Mouse (Mus musculus): ENCODE measurements at regions not wholly inside any gene's neighbourhood (a gene's known extent, or its start where the extent isn't known, plus 50 kb on each side); places are given as distances from the start of the nearest gene placed in this dataset.

DNA sequence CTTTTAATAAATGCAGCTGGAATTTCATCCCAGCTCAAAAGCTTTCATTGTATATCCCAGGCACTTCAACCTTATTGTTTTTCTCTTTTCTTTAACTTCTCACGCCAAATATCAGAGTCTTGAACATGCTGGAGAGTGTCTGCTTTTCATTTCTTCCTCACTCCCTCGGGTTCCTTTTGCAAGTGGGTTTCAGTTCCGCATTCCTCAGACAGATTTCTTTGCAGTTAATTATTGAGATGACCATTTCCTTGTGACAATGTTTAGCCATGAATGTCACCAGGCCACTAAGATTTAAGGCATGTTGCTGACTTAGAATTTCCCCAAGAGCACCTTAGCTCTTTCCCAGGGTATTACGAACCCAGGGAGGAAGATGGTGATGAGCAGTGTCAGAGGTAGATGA is 417.6 kb upstream of the Rgma start:
- Histone ChIP-seq H3K4me2 (replicated peaks) (no peak overlapping the region), H3K27me3 (no peaks in the 10 kb centered on the region), H3K9me3 (no peaks in the 10 kb centered on the region), H3K4me1 (peaks cover 10% of the 10 kb centered on the region; the same call in 1 of the 2 replicates), H3K36me3 (no peaks in the 10 kb centered on the region), H3K4me3 (no peak overlapping the region), H3K9ac (replicated peaks) (no peak overlapping the region), H3K27ac (replicated peaks) (no peak overlapping the region)
- no peak for ATAC-seq (ENCODE audit: low FRiP score, low read depth)
- WGBS = 67% methylated on average over 4 of the region's 4 CpGs

DNA sequence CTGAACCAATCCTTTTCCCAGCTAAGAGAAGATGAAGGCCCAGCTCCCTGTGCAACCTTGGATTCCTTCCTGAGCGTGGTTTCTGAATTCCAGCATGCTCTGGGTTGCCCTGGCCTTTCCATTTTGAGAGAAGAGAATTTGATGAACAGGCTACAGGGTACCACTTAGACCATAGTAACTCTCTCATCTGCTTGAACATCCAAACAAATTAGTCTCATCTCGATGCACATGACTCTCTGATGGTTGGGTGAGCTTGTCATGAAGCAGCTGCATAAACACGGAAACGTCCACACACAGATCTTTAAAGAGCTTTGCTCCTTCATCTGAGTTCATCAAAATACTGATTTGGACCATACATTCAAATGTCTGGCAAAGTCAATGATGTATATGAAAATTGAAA is 414.0 kb upstream of the Rgma start:
- Histone ChIP-seq H3K4me2 (replicated peaks) (no peak overlapping the region), H3K9ac (replicated peaks) (no peak overlapping the region), H3K4me1 (peaks cover 20% of the 10 kb centered on the region; the same call in 1 of the 2 replicates), H3K9me3 (no peaks in the 10 kb centered on the region), H3K36me3 (no peaks in the 10 kb centered on the region), H3K27ac (replicated peaks) (no peak overlapping the region), H3K4me3 (no peak overlapping the region), H3K27me3 (no peaks in the 10 kb centered on the region)
- WGBS = 74% methylated on average over 4 of the region's 4 CpGs
- no peak for ATAC-seq (ENCODE audit: low FRiP score, low read depth)

DNA sequence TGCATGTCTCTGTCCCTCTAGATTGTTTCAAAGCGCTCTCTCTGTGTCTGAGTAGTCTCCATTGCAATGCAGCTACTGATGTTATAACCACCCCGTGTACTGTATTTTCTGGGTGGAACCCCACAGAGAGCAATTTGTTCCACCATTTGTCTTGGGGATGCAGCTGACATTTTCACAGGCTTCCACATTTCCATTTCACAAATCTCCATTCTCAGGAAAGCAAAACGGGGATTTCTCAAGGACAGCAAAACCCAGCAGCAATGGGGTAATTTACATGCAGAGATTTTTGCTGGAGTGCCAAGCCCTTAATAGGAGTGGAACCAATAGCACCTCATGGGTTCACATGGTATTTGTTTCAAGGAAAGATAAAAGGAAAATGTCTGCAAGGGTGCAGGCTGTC is 412.5 kb upstream of the Rgma start:
- Histone ChIP-seq H3K9me3 (no peaks in the 10 kb centered on the region), H3K4me1 (peaks cover 20% of the 10 kb centered on the region; the same call in 1 of the 2 replicates), H3K9ac (replicated peaks) (no peak overlapping the region), H3K4me3 (no peak overlapping the region), H3K36me3 (no peaks in the 10 kb centered on the region), H3K27me3 (no peaks in the 10 kb centered on the region), H3K27ac (replicated peaks) (peak overlapping the region; percentile 77), H3K4me2 (replicated peaks) (no peak overlapping the region)
- peak; percentile 80; the same call in 1 of the 2 replicates for ATAC-seq (ENCODE audit: low FRiP score, low read depth)
- 38% methylated on average over 3 of the region's 3 CpGs for WGBS

DNA sequence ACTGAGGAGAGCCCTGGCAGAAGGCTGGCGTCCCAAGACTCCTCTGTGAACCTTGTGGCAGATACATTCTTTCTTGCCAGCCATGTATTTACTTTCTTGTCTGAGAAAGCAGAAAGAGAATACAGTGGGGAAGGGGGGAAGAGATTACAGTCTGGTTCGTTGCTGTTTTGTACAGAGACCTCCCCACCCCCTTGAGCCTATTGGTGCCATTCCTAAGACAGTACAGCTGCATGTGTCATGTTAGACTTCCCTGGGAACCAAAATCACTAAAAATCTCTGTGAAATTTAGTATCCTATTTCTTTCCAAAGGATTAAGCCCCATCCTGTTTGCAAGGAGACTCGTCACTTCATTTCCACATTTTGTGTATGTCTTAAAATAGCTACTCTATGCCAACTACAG is 411.4 kb upstream of the Rgma start:
- no peaks in the 10 kb centered on the region for H3K9me3 ChIP-seq
- H3K4me3 ChIP-seq = no peak overlapping the region
- 87% methylated on average over 3 of the region's 3 CpGs for WGBS
- no peak overlapping the region for H3K4me2 ChIP-seq (replicated peaks)
- no peak overlapping the region for H3K9ac ChIP-seq (replicated peaks)
- H3K27me3 ChIP-seq = no peaks in the 10 kb centered on the region
- peak overlapping the region; percentile 77; the same call in 1 of the 2 replicates for H3K27ac ChIP-seq (replicated peaks)
- no peaks in the 10 kb centered on the region for H3K36me3 ChIP-seq
- peaks cover 20% of the 10 kb centered on the region; the same call in 1 of the 2 replicates for H3K4me1 ChIP-seq
- no peak for ATAC-seq (ENCODE audit: low FRiP score, low read depth)

DNA sequence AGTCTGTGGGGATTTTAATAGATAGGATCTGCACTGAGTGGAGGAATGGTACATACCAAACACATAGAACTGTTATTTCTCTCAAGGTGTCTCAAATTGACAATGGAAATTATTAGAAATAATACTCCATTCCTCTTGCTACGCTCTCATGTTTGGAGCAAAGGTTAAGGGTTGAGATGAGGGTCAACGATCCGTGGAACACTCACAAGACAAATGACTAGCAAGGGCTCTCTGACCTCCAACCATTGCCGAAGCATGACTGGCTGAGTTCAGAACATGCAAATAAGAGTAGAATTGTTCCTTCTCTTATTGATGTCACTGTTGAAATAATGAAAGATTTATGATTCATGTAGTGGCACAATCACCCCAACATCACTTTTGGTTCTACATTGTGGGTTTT is 407.1 kb upstream of the Rgma start:
- Histone ChIP-seq H3K9me3 (no peaks in the 10 kb centered on the region), H3K36me3 (no peaks in the 10 kb centered on the region), H3K27me3 (no peaks in the 10 kb centered on the region), H3K4me1 (peaks cover 4% of the 10 kb centered on the region; the same call in 1 of the 2 replicates), H3K27ac (replicated peaks) (no peak overlapping the region), H3K9ac (replicated peaks) (no peak overlapping the region), H3K4me2 (replicated peaks) (no peak overlapping the region), H3K4me3 (no peak overlapping the region)
- ATAC-seq (ENCODE audit: low FRiP score, low read depth) = no peak
- 83% methylated on average over 4 of the region's 4 CpGs for WGBS

DNA sequence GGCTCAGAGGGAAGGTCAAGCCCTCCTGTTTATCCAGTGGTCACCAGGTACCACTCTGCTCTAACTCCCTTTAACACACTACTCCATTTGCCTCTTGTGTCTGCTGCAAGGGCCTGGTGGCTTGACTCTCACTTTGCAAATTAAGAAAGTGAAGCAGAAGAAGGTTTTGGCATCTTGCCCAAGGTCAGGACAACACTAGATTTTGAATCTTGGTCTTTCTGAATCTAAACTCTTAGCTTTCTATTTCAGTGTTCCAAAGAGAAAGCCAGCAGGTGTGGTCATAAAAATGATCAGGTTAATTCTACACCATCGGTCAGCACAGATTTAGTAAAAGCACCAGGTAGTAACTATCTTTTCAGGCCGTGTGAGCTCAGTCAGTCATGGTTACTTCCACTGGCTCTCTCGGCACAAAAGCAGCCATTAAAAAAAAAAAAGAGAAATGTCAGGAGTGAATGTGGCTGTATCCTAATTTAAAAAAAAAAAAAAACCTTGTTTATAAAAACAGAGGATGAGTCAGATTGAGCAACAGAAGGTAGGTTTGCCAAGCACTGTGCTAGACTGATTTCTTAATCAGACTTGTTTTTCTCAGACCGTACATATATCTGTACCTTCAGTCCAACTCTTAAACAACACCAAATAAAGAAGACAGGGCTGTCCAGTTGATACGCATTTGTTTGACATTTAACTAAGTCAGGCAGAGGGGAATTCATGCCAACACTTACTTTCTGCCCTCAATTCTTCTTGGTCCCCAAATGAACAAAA is 403.6 kb upstream of the Rgma start:
- no peaks in the 10 kb centered on the region for H3K27me3 ChIP-seq
- ATAC-seq (ENCODE audit: low FRiP score, low read depth) = no peak
- H3K9ac ChIP-seq (replicated peaks) = no peak overlapping the region
- H3K9me3 ChIP-seq = no peaks in the 10 kb centered on the region
- WGBS = 88% methylated on average over 5 of the region's 5 CpGs
- no peak overlapping the region for H3K27ac ChIP-seq (replicated peaks)
- no peaks in the 10 kb centered on the region for H3K4me1 ChIP-seq
- H3K36me3 ChIP-seq = no peaks in the 10 kb centered on the region
- no peak overlapping the region for H3K4me3 ChIP-seq
- H3K4me2 ChIP-seq (replicated peaks) = no peak overlapping the region

DNA sequence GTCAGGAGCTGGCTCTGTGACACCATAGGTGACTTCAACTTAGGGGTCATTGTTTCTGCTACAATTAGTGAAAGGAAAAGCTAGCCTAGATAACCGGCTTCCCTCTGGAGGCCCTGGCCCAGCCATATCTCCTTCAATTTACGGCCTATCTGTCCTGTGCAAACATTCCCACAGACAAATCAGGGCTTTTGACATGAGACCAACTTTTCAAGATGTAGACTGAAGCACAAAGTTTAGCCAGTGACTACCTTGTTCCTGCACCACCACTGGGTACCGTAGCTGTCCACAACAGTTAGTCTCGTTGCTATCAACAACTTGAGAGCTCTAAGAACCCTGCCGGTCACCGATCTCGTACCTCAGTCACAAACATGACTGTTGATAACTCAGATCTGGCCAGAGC is 402.9 kb upstream of the Rgma start:
- WGBS = 92% methylated on average over 7 of the region's 7 CpGs
- Histone ChIP-seq H3K4me1 (no peaks in the 10 kb centered on the region), H3K9ac (replicated peaks) (no peak overlapping the region), H3K27ac (replicated peaks) (no peak overlapping the region), H3K27me3 (no peaks in the 10 kb centered on the region), H3K4me2 (replicated peaks) (no peak overlapping the region), H3K4me3 (no peak overlapping the region), H3K36me3 (no peaks in the 10 kb centered on the region), H3K9me3 (no peaks in the 10 kb centered on the region)
- ATAC-seq (ENCODE audit: low FRiP score, low read depth) = no peak

DNA sequence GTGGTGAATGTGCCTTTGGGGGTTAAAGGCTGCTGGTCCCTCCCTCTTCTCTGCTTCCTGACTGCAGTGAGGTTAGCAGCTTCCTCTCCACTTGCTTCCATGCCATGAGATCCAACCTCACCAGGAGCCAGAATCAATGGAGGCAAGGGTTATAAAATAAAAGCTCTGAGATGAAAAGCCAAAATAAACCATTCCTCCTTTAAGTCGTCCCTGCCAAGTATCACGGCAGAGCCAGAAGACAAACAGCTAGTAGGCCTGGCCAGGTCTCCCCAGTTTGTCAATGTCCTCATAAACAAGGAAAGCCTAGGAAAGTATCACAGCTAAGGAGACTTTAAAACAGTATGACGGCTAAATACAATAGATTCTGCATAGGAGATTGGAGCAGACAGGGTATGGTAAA is 401.5 kb upstream of the Rgma start:
- WGBS = 79% methylated on average over 3 of the region's 3 CpGs
- H3K27me3 ChIP-seq = no peaks in the 10 kb centered on the region
- no peak overlapping the region for H3K4me3 ChIP-seq
- H3K27ac ChIP-seq (replicated peaks) = no peak overlapping the region
- H3K36me3 ChIP-seq = no peaks in the 10 kb centered on the region
- H3K9me3 ChIP-seq = no peaks in the 10 kb centered on the region
- no peak for ATAC-seq (ENCODE audit: low FRiP score, low read depth)
- no peak overlapping the region for H3K4me2 ChIP-seq (replicated peaks)
- no peak overlapping the region for H3K9ac ChIP-seq (replicated peaks)
- H3K4me1 ChIP-seq = no peaks in the 10 kb centered on the region

DNA sequence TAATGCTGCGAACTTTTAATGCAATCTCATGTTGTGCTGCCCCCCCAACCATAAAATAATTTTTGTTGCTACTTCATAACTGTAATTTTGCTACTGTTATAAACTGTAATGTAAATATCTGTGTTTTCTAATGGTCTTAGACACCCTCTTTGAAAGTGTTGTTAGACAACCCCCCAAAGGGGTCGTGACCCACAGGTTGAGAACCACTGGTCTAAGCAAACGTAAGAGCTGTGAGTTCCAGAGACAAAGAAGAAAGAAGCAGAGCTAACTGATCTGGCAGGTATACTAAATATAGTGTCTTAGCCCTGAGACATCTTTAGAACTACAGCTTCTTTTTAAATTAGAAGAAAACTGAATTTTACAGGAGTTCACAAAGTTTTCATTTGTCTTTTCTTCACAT is 400.9 kb upstream of the Rgma start:
- Histone ChIP-seq H3K9ac (replicated peaks) (no peak overlapping the region), H3K4me1 (no peaks in the 10 kb centered on the region)
- ATAC-seq (ENCODE audit: low FRiP score, low read depth) = no peak

DNA sequence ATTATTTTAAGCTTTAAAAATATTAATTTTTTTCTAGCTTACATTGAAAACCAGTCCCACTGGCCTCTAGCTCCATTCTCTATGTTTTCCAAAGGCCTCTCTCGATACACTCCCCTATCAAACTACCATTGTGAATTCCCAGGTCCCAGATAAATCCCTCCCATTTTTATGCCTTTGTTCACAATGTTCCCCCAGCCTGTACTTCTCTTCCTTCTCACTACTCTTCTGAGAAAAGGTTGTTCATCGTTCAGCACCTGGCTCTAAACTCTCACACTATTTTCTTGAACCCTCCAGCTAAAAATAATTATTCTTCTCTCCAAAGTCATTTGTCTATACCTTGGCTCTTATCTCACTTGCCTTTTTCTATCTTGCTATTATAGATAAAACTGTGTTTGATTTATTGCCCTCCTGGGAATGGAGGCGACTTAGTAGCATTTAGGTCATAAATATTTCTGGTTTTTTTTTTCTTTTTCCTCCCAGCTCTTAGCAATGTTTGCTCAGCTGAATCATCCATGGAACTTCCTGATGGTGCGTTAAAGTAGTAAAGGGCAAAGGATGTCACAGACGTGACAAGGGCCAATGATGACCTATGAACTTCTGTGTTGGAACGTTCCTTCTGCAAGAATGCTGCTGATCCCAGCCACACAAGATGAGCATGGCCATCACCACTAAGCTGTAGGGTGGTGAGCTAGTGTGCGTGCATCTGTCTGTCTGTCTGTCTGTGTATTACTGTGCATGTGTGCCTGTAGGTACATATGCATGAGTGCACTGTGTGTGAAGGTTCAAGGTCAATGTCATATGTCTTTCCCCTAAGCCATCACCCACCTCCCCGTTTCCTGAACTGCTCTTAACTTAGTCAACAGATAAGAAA is 384.5 kb upstream of the Rgma start:
- Histone ChIP-seq H3K36me3 (no peaks in the 10 kb centered on the region), H3K4me2 (replicated peaks) (no peak overlapping the region), H3K4me3 (no peak overlapping the region), H3K27ac (replicated peaks) (no peak overlapping the region), H3K9ac (replicated peaks) (no peak overlapping the region), H3K9me3 (peaks cover 4% of the 10 kb centered on the region; the same call in 1 of the 2 replicates), H3K27me3 (no peaks in the 10 kb centered on the region), H3K4me1 (no peaks in the 10 kb centered on the region)
- ATAC-seq (ENCODE audit: low FRiP score, low read depth) = no peak
- 87% methylated on average over 8 of the region's 8 CpGs for WGBS

More for the DNA sequence above, 400.9 kb upstream of the Rgma start:
- Histone ChIP-seq H3K36me3 (no peaks in the 10 kb centered on the region), H3K9me3 (no peaks in the 10 kb centered on the region), H3K4me3 (no peak overlapping the region), H3K4me2 (replicated peaks) (no peak overlapping the region), H3K27me3 (no peaks in the 10 kb centered on the region), H3K27ac (replicated peaks) (no peak overlapping the region)
- 85% methylated on average over 3 of the region's 3 CpGs for WGBS

DNA sequence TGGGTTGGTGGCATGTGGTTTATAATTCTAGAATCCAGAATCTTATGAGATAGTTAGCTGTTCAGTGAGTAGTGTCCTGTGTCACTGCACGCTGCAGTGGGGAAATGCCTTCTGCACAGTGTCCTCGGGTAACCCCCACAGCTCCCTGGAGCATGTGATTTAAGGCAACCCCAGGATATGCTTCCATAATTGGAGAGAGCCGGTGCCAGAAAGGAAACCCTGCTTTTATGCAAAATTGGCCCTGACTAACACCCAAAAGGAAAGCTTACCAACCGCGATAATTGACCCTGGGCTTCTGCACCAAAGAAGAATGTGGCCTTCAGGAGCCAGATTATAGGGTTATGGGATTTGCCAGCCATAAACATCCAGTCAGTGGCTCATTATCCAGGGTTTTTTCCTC is 376.9 kb upstream of the Rgma start:
- no peaks in the 10 kb centered on the region for H3K36me3 ChIP-seq
- peaks cover 9% of the 10 kb centered on the region; the same call in 1 of the 2 replicates for H3K4me1 ChIP-seq
- no peaks in the 10 kb centered on the region for H3K9me3 ChIP-seq
- 42% methylated on average over 5 of the region's 5 CpGs for WGBS
- H3K27ac ChIP-seq (replicated peaks) = no peak overlapping the region
- H3K27me3 ChIP-seq = no peaks in the 10 kb centered on the region
- no peak overlapping the region for H3K4me3 ChIP-seq
- no peak overlapping the region for H3K9ac ChIP-seq (replicated peaks)
- no peak overlapping the region for H3K4me2 ChIP-seq (replicated peaks)
- ATAC-seq (ENCODE audit: low FRiP score, low read depth) = no peak; the same call in 1 of the 2 replicates

DNA sequence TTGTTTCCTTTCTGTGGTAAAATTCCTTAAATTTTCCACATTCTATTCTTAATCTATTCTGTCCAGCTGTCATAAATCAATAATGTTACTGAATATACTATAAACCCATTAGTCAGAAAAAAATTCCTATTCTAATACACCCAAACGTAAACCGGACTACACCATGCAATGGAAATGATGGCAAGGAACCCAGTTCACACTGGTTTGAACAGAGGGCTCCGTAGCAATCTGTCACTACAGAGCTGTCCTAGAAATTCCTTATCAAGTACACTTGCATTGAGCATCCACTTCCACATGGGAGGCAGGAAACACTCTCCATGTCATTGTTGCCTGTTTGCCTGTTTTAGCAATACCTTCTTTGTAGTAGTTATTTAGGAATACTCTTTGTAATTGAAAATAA is 356.2 kb upstream of the Rgma start:
- Histone ChIP-seq H3K4me2 (replicated peaks) (no peak overlapping the region), H3K9ac (replicated peaks) (no peak overlapping the region), H3K27me3 (no peaks in the 10 kb centered on the region), H3K4me1 (no peaks in the 10 kb centered on the region), H3K9me3 (no peaks in the 10 kb centered on the region), H3K27ac (replicated peaks) (no peak overlapping the region), H3K36me3 (no peaks in the 10 kb centered on the region), H3K4me3 (no peak overlapping the region)
- no peak for ATAC-seq (ENCODE audit: low FRiP score, low read depth)
- 81% methylated on average over 3 of the region's 3 CpGs for WGBS
